Mouse (Mus musculus) liver, adult 2 months (tissue): Measurements from ENCODE around the gene Zyx.

Experiments
- CTCF ChIP-seq: fragments of 200-500 bp; IDR thresholded peaks from 2 replicates; pipeline ENCODE4 v1.5.1; 2011; ENCODE audit warnings: low read depth, low read length, control low read depth
- POLR2A ChIP-seq: fragments of 200-500 bp; IDR thresholded peaks from 2 replicates; pipeline ENCODE4 v1.6.1; 2011; ENCODE audit warnings: low read length, control low read depth; ENCODE audit not compliant: insufficient read depth; ENCODE audit errors: extremely low read depth

DNA sequence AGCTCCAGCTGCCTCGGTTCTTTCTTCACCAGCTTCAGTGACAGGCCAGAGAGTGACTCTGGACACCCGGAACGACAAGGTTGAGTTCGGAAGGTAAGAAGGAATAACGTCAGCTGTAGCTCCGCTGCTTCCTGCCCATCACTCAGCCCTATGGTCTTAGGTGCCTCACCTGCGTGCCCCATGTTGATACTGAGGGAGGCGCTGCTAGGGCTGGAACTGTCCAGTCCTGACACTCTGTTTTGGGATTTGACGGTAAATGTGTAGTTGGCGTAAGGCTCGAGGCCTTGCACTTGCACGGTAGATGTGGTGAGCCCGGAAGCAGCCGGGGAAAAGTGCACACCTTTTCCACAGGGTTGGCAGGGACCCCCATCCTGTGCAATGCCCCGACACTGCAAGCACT is 15.2 kb downstream of the Zyx start:
- TF ChIP-seq CTCF (no peak), POLR2A (no peak)
